Mouse (Mus musculus) lung, embryonic 15.5 days (tissue): ENCODE data around the gene Rftn1. TPM values are rescaled to one million over a fixed set of nuclear protein-coding genes. Genes with fewer than 3 reads are reported as not detected.
"Not testable (repeated sequence)": the region's sequence is repeated elsewhere in the genome, so short reads cannot be mapped to it uniquely, and the experiment has no call there.

Experiments
- ATAC-seq: fragments of 200-750 bp; cut with Nextera tagmentation; 2 replicates; pipeline ENCODE4 v1.8.0; 2017; ENCODE audit warnings: moderate number of reproducible peaks, borderline replicate concordance; ENCODE audit not compliant: low FRiP score, low TSS enrichment; ENCODE audit errors: extremely low read depth
- H3K27ac ChIP-seq: fragments of 300-500 bp; sonication (generic); 2 replicates; pipeline ENCODE4 v1.5.1; 2015; ENCODE audit warnings: moderate library complexity, mild to moderate bottlenecking, inconsistent platforms
- H3K27me3 ChIP-seq: fragments of 300-500 bp; sonication (generic); 2 replicates; pipeline ENCODE4 v1.6.1; 2015; ENCODE audit warnings: inconsistent platforms
- H3K36me3 ChIP-seq: fragments of 300-500 bp; sonication (generic); 2 replicates; pipeline ENCODE4 v1.6.1; 2015; ENCODE audit warnings: inconsistent platforms
- H3K4me1 ChIP-seq: fragments of 300-500 bp; sonication (generic); 2 replicates; pipeline ENCODE4 v1.6.1; 2015; ENCODE audit warnings: inconsistent platforms
- H3K4me2 ChIP-seq: fragments of 300-500 bp; sonication (generic); 2 replicates; pipeline ENCODE4 v1.6.1; 2015; ENCODE audit warnings: inconsistent platforms, mild to moderate bottlenecking, moderate library complexity
- H3K4me3 ChIP-seq: fragments of 300-500 bp; sonication (generic); 2 replicates; pipeline ENCODE4 v1.5.1; 2015; ENCODE audit warnings: mild to moderate bottlenecking, inconsistent platforms
- H3K9ac ChIP-seq: fragments of 300-500 bp; sonication (generic); 2 replicates; pipeline ENCODE4 v1.6.1; 2015; ENCODE audit warnings: inconsistent platforms
- H3K9me3 ChIP-seq: fragments of 300-500 bp; sonication (generic); 2 replicates; pipeline ENCODE4 v1.6.1; 2016; ENCODE audit warnings: inconsistent platforms
- WGBS: fragments of 180-500 bp; shearing (Covaris S2); methylation state at CpG from one replicate; pipeline ENCODE4 v1.1.7; 2015; 5-methylcytosine and 5-hydroxymethylcytosine counted together
- polyA plus RNA-seq: library from polyadenylated mRNA; unstranded; fragments of >200 nt; fragmentation: Nextera tagmentation; extraction: Ambion mirVana; gene quantifications from 2 replicates; pipeline ENCODE4 v1.2.1, GENCODE M21; 2015

Gene Rftn1
- polyA plus RNA-seq, 1 experiment from 2014 or later = 18.4 TPM

- Histone ChIP-seq H3K9me3 (no peaks in the 10 kb centered on the region), H3K9ac (no peak overlapping the region), H3K36me3 (no peaks in the 10 kb centered on the region), H3K4me1 (no peaks in the 10 kb centered on the region), H3K4me2 (no peak overlapping the region), H3K27me3 (no peaks in the 10 kb centered on the region), H3K4me3 (no peak overlapping the region), H3K27ac (no peak overlapping the region)
- WGBS = 55% methylated on average over 4 of the region's 4 CpGs
- no peak for ATAC-seq
These were observed 27.5 kb upstream of the Rftn1 start for GRCm38 (mm10) chr17:50217978-50218377.

- Histone ChIP-seq H3K36me3 (no peaks in the 10 kb centered on the region), H3K4me1 (no peaks in the 10 kb centered on the region), H3K4me2 (no peak overlapping the region), H3K27ac (no peak overlapping the region), H3K9me3 (no peaks in the 10 kb centered on the region), H3K9ac (no peak overlapping the region), H3K4me3 (no peak overlapping the region), H3K27me3 (no peaks in the 10 kb centered on the region)
- 75% methylated on average over 6 of the region's 6 CpGs for WGBS
- ATAC-seq = no peak
These were observed 24.6 kb upstream of the Rftn1 start for GRCm38 (mm10) chr17:50215104-50215503.

- no peak overlapping the region for H3K9ac ChIP-seq
- no peak overlapping the region for H3K4me3 ChIP-seq
- no peaks in the 10 kb centered on the region for H3K27me3 ChIP-seq
- WGBS = 66% methylated on average over 4 of the region's 4 CpGs
- H3K9me3 ChIP-seq = no peaks in the 10 kb centered on the region
- no peak overlapping the region for H3K27ac ChIP-seq
- ATAC-seq = no peak
- no peaks in the 10 kb centered on the region for H3K36me3 ChIP-seq
- H3K4me1 ChIP-seq = no peaks in the 10 kb centered on the region
- no peak overlapping the region for H3K4me2 ChIP-seq
These were observed 22.6 kb upstream of the Rftn1 start for GRCm38 (mm10) chr17:50213117-50213516.

- no peak overlapping the region for H3K9ac ChIP-seq
- no peaks in the 10 kb centered on the region for H3K27me3 ChIP-seq
- no peaks in the 10 kb centered on the region for H3K36me3 ChIP-seq
- ATAC-seq = no peak
- H3K4me3 ChIP-seq = no peak overlapping the region
- H3K27ac ChIP-seq = no peak overlapping the region
- H3K9me3 ChIP-seq = no peaks in the 10 kb centered on the region
- WGBS = 93% methylated on average over 7 of the region's 7 CpGs
- H3K4me2 ChIP-seq = no peak overlapping the region
- H3K4me1 ChIP-seq = no peaks in the 10 kb centered on the region
These were observed 21.3 kb upstream of the Rftn1 start for GRCm38 (mm10) chr17:50211816-50212215.

DNA sequence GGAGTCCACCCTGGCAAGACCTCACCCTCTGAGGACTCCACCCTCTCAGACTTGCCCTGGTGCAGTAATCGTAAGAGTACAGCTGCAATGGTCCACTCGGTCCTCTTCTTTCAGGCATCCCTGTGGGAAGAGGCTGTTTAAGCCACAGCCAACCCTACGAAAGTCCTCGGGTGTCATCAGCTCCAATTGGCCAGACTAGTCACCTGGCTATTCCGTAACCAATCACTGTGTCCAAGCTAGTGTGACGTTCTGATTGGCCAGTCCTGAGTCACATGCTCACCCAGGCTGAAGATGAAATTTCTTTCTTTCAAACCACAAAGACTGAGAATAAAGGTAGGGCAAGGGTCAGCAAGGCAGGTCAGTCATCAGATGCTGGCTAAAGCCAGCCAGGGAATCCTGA lies 19.4 kb upstream of the Rftn1 start:
- no peak overlapping the region for H3K9ac ChIP-seq
- H3K9me3 ChIP-seq = no peaks in the 10 kb centered on the region
- no peak overlapping the region for H3K4me3 ChIP-seq
- no peaks in the 10 kb centered on the region for H3K4me1 ChIP-seq
- H3K27me3 ChIP-seq = no peaks in the 10 kb centered on the region
- H3K27ac ChIP-seq = no peak overlapping the region
- no peak overlapping the region for H3K4me2 ChIP-seq
- no peak for ATAC-seq
- 87% methylated on average over 6 of the region's 6 CpGs for WGBS
- H3K36me3 ChIP-seq = no peaks in the 10 kb centered on the region

- no peaks in the 10 kb centered on the region for H3K9me3 ChIP-seq
- no peak for ATAC-seq
- H3K4me3 ChIP-seq = no peak overlapping the region
- H3K4me2 ChIP-seq = no peak overlapping the region
- no peak overlapping the region for H3K9ac ChIP-seq
- H3K4me1 ChIP-seq = no peaks in the 10 kb centered on the region
- H3K36me3 ChIP-seq = no peaks in the 10 kb centered on the region
- no peaks in the 10 kb centered on the region for H3K27me3 ChIP-seq
- WGBS = 86% methylated on average over 7 of the region's 7 CpGs
- H3K27ac ChIP-seq = no peak overlapping the region
These were observed 17.9 kb upstream of the Rftn1 start for GRCm38 (mm10) chr17:50208137-50209045.

DNA sequence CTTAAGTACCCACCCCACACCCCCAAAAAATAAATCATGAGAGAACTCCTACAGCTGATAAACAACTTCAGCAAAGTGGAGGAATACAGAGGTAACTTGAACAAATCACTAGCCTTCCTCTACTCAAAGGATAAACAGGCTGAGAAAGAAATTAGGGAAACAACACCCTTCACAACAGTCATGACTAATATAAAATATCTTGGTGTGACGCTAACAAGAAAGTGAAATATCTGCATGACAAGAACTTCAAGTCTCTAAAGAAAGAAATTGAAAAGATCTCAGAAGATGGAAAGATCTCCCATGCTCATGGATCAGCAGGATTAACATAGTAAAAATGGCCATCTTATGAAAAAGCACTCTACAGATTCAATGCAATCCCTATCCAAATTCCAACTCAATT lies 15.8 kb upstream of the Rftn1 start:
- not testable (repeated sequence) for H3K9ac ChIP-seq, H3K27ac ChIP-seq, ATAC-seq, H3K4me2 ChIP-seq, H3K9me3 ChIP-seq, H3K4me3 ChIP-seq, H3K4me1 ChIP-seq, H3K27me3 ChIP-seq, H3K36me3 ChIP-seq
- WGBS = 85% methylated on average over 1 of the region's 1 CpGs

GRCm38 (mm10) chr17:50205840-50206239 lies 15.4 kb upstream of the Rftn1 start:
- not testable (repeated sequence) for H3K27ac ChIP-seq, ATAC-seq, H3K9me3 ChIP-seq

GRCm38 (mm10) chr17:50205152-50205782 lies 14.8 kb upstream of the Rftn1 start:
- no peaks in the 10 kb centered on the region for H3K27me3 ChIP-seq
- H3K4me2 ChIP-seq = no peak overlapping the region
- H3K36me3 ChIP-seq = no peaks in the 10 kb centered on the region
- no peak overlapping the region for H3K27ac ChIP-seq
- ATAC-seq = no peak
- H3K4me1 ChIP-seq = no peaks in the 10 kb centered on the region
- 78% methylated on average over 1 of the region's 1 CpGs for WGBS
- no peak overlapping the region for H3K9ac ChIP-seq
- H3K4me3 ChIP-seq = no peak overlapping the region
- no peaks in the 10 kb centered on the region for H3K9me3 ChIP-seq

More at GRCm38 (mm10) chr17:50205840-50206239, 15.4 kb upstream of the Rftn1 start:
- not testable (repeated sequence) for H3K27me3 ChIP-seq, H3K36me3 ChIP-seq, H3K4me2 ChIP-seq, H3K4me1 ChIP-seq, H3K4me3 ChIP-seq, H3K9ac ChIP-seq
- 76% methylated on average over 2 of the region's 2 CpGs for WGBS

DNA sequence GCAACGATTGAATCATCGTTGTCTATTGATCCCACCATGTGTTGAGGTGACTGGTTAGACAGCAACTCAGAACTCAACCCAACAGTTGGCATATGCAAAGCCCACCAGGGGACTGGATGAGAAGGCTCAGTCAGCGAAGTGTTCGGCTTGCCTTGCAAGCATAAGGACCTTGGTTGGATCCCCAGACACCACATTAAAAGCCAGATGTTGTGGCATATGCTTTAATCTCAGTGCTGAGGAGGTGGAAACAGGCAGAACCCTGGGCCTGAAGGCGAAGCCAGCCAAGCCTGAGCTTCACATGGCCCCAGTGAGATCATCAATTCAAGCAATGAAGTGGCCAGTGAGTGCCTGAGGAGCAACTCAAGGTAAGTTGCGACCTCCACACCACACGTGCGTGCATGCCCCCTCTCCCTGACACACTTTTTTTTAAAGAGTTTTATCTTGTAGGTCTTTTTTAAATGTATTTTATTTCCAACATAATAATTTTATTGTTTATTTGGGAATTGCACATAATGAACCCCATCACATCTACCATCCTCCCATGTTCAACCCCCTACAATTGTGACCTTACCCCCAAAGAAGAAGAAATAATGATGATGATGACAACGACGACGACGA lies 11.5 kb upstream of the Rftn1 start:
- Histone ChIP-seq H3K27ac (no peak overlapping the region), H3K9ac (no peak overlapping the region), H3K36me3 (no peaks in the 10 kb centered on the region), H3K4me3 (no peak overlapping the region), H3K4me1 (no peaks in the 10 kb centered on the region), H3K27me3 (no peaks in the 10 kb centered on the region), H3K4me2 (no peak overlapping the region), H3K9me3 (no peaks in the 10 kb centered on the region)
- no peak for ATAC-seq
- WGBS = 89% methylated on average over 12 of the region's 12 CpGs

- Histone ChIP-seq H3K4me1 (peaks cover 6% of the 10 kb centered on the region; the same call in 1 of the 2 replicates), H3K27me3 (no peaks in the 10 kb centered on the region), H3K9ac (no peak overlapping the region), H3K27ac (no peak overlapping the region), H3K4me3 (no peak overlapping the region), H3K36me3 (no peaks in the 10 kb centered on the region), H3K9me3 (no peaks in the 10 kb centered on the region), H3K4me2 (no peak overlapping the region)
- ATAC-seq = no peak
- WGBS = 67% methylated on average over 8 of the region's 8 CpGs
These were observed 8.8 kb upstream of the Rftn1 start for GRCm38 (mm10) chr17:50199075-50199850.
